Mouse (Mus musculus): ENCODE results near the gene Idua. TPM values are rescaled to one million over a fixed set of nuclear protein-coding genes. Genes with fewer than 3 reads are reported as not detected.

The Idua gene
- polyA plus RNA-seq, 1 experiment from 2014 or later: 11.8 TPM

DNA sequence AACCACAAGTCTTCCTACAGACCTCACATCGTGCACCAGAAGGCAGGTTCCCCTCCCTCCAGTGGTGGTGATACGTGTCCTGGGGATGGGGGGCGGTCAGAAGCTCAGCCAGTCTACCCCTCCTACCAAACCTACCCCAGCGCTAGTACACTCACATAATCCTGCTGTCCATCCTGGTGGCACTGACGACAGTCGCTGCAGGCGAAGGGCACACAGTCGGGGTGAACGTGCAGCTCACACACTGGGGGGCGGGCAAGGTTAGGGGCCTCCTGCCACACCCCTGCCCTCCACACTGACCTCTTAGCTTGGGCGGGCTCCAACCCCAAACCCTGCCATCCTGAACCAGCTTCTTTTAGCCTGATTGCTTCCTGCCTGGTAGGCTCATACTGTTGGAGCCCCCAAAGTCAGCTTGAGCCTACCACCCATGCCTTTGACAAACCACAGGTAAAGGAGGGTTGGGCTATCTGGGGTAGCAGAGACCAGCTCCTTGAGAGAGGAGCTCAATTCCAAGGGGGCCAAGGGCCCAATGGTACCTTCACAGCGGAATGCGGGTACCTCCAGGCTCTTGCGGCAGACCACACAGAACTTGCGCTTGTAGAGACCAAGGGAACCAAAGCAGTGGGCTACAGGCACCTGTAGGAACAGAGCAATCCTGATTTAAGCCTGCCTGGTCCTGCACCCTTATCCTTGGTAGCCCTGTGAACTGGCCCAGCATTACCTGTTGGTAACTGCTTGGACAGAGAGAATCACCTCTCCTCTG, 4.1 kb upstream of the Idua start:
- Histone ChIP-seq H3K4me3 (no peak overlapping the region), H3K4me1 (replicated peaks) (peaks cover 31% of the 10 kb centered on the region), H3K27me3 (no peaks in the 10 kb centered on the region), H3K9ac (no peak overlapping the region), H3K27ac (replicated peaks) (no peak overlapping the region), H3K4me2 (no peak overlapping the region), H3K9me3 (no peaks in the 10 kb centered on the region), H3K36me3 (peaks cover 44% of the 10 kb centered on the region)
- WGBS: 93% methylated on average over 15 of the region's 15 CpGs
- no peak for ATAC-seq (ENCODE audit: low FRiP score, low read depth)

DNA sequence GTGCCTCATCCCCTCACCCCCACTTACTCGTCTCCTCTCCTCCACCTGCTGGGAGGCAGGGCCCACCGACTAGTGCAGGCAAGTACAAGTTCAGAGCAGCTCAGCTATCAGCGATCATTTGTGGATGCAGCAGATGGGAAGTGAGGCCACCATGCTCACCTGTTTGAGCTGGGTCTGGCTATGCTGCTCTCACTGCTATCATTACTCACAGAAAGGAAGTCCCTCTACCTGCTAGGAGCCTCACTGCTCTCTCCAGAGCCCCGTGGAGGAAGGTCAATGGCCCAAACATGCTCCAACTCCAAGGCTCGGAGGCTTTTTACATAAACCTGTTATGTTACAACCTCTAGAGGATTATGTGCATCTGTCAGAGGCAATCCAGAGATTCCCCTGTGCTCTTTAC, 2.7 kb upstream of the Idua start:
- Histone ChIP-seq H3K4me1 (replicated peaks) (peaks cover 33% of the 10 kb centered on the region), H3K27me3 (no peaks in the 10 kb centered on the region), H3K4me2 (no peak overlapping the region), H3K4me3 (no peak overlapping the region), H3K9me3 (no peaks in the 10 kb centered on the region), H3K27ac (replicated peaks) (no peak overlapping the region), H3K9ac (no peak overlapping the region), H3K36me3 (peaks cover 41% of the 10 kb centered on the region)
- ATAC-seq (ENCODE audit: low FRiP score, low read depth): no peak
- WGBS: 73% methylated on average over 5 of the region's 5 CpGs

DNA sequence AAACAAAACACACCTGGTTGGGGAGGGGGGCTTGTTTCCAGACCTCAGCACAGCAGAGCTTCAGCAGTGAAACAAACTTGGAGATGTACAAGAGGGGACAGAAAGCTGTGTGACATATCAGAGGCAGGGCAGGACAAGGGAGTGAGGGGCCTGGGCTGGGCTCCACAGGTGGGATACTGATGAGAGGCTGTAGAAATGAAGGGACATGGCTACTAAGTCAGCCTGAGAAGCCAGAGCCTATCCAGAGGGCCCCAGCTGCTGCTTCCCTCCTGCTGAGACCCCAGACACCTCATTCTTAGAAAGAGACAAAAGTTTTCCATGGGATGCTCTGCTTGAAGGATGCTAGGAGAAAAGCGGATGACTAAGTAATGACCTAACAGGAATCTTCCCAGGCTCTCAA, 1.5 kb upstream of the Idua start:
- H3K9me3 ChIP-seq: no peaks in the 10 kb centered on the region
- H3K4me3 ChIP-seq: no peak overlapping the region
- H3K9ac ChIP-seq: no peak overlapping the region
- no peak overlapping the region; the same call in 1 of the 2 replicates for H3K4me2 ChIP-seq
- no peak overlapping the region for H3K27ac ChIP-seq (replicated peaks)
- ATAC-seq (ENCODE audit: low FRiP score, low read depth): no peak
- no peaks in the 10 kb centered on the region for H3K27me3 ChIP-seq
- WGBS: 78% methylated on average over 1 of the region's 1 CpGs
- H3K36me3 ChIP-seq: peaks cover 29% of the 10 kb centered on the region
- H3K4me1 ChIP-seq (replicated peaks): peaks cover 33% of the 10 kb centered on the region

DNA sequence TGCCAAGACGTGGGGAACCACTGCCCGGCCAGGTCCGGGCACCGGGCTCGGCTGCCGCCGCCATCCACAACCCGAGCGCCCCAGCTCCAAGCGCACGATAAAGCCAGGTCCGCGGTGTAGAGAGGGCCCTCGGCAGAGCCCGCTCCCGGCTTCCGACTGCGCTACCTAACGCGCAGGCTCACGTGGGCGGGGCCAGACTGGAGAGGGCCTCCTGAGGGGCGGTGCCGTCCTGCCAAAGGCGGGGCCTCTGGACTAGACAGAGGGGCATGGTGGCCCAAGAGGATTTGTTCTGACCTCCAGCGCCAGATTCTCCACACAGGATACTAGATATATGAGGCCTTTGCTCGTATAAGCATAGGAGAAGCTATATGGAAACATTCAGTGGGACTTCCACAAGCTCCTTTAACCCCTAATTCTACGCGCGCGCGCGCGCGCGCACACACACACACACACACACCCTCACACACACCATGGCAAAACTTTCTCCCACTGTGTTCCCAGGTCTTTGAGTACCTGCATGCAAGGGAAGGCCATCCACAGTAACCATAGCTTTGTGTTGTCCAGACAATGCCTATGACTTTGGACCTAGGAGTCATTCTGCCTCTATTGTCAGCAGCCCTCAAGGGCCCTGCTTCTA, 619 bp downstream of the Idua start:
- Histone ChIP-seq H3K9ac (peak overlapping the region; percentile 94), H3K27ac (replicated peaks) (peak overlapping the region; percentile 59), H3K4me2 (peak overlapping the region; percentile 88), H3K27me3 (no peaks in the 10 kb centered on the region), H3K4me1 (replicated peaks) (peaks cover 33% of the 10 kb centered on the region), H3K9me3 (no peaks in the 10 kb centered on the region), H3K36me3 (peaks cover 12% of the 10 kb centered on the region; the same call in 1 of the 2 replicates), H3K4me3 (peak overlapping the region; percentile 92)
- peak; percentile 98 for ATAC-seq (ENCODE audit: low FRiP score, low read depth)
- 16% methylated on average over 36 of the region's 36 CpGs for WGBS

DNA sequence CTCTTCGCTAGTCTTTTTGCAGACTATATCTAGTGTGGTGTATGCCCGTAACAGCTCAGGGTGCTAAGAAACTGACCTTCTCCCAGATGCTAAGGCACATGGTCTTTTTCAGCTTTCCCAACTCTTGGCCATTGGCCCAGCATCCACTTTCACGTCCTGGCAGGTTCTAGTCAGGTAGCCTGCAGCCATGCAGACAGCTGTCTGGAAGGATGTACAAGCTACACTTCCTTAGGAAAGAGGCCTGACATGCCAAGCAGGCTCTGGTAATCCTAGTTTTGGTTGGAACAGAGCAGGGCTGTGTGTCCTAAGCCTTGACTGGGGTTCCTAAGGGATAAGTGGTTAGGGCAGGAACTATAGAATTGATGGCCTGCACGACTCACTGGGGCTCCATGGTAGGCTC, 2.6 kb downstream of the Idua start:
- Histone ChIP-seq H3K36me3 (no peaks in the 10 kb centered on the region; the same call in 1 of the 2 replicates), H3K27ac (replicated peaks) (no peak overlapping the region), H3K4me3 (no peak overlapping the region), H3K4me2 (no peak overlapping the region), H3K4me1 (replicated peaks) (peaks cover 29% of the 10 kb centered on the region), H3K9ac (no peak overlapping the region), H3K9me3 (no peaks in the 10 kb centered on the region), H3K27me3 (no peaks in the 10 kb centered on the region)
- ATAC-seq (ENCODE audit: low FRiP score, low read depth): no peak
- 92% methylated on average over 4 of the region's 4 CpGs for WGBS

DNA sequence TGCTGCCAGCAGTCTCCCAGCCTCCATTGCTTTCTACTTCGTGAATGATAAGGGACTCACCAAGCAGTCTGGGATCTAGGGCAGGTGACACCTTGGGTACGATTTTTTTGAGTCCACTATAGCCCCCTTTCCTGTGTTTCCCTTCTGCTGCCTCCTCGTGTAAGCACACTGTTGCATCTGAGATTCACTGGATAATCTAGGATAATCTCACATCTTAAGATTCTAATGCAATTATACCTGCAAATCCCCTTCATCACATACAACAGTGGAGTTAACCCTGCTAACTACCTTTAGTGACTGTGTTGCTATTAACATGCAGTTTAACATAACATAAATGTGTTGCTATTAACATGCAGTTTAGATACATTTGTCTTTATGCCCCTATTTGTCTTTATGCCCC, 4.9 kb downstream of the Idua start:
- WGBS: 47% methylated on average over 3 of the region's 3 CpGs
- no peak for ATAC-seq (ENCODE audit: low FRiP score, low read depth)
- Histone ChIP-seq H3K27ac (replicated peaks) (no peak overlapping the region), H3K9ac (no peak overlapping the region), H3K27me3 (no peaks in the 10 kb centered on the region), H3K9me3 (no peaks in the 10 kb centered on the region), H3K4me1 (replicated peaks) (peaks cover 24% of the 10 kb centered on the region), H3K4me2 (no peak overlapping the region), H3K4me3 (no peak overlapping the region), H3K36me3 (no peaks in the 10 kb centered on the region)

DNA sequence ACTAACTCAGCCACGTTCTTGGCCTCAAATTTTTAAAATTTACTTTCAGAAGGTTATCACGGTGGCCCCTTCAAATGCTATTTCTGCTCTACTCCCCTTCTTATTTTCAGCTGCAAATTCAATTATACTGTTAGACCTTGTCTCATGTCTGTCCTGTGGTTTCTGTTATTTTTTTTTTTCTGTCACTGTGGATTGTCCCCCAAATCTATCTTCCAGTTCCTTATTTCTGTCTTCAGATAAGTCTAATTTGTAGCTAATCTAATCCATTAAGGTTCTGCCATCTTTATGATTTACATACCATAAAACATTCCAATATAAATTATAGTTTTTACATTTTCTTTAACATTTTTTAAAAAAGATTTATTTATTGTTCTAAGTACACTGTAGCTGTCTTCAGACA, 7.2 kb downstream of the Idua start:
- Histone ChIP-seq H3K27ac (replicated peaks) (no peak overlapping the region), H3K4me3 (no peak overlapping the region), H3K36me3 (peaks cover 9% of the 10 kb centered on the region; the same call in 1 of the 2 replicates), H3K4me2 (no peak overlapping the region), H3K4me1 (replicated peaks) (peaks cover 22% of the 10 kb centered on the region), H3K9me3 (no peaks in the 10 kb centered on the region), H3K27me3 (no peaks in the 10 kb centered on the region), H3K9ac (no peak overlapping the region)
- ATAC-seq (ENCODE audit: low FRiP score, low read depth): no peak
- WGBS: 88% methylated on average over 2 of the region's 2 CpGs

DNA sequence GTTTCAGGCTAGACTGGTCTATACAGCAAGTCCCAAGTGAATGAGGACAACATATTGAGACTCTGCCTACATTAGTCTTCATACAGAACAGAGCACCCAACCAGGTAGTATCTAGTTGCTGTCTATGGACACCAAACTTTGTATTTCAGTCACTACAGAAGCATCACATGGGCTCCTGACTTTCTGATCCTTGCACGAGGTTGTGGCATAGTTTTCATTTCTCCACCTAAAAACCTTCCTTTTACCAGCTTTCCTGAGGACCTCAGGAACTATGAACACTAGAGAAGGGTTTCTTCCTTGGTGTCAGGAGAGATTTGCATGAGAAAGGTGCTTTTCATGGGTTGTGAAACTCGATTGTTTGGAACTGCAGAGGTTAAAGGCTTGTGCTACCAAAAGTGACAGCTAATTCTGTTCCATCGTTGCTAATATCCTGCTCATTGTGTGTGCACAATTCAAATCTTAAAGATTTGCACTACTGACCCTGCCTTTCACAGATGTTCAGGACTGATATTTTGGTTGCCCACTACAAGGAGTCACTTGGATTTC, 8.3 kb downstream of the Idua start:
- H3K27ac ChIP-seq (replicated peaks): peak overlapping the region; percentile 87
- no peaks in the 10 kb centered on the region for H3K9me3 ChIP-seq
- H3K9ac ChIP-seq: peak overlapping the region; percentile 64
- WGBS: 7% methylated on average over 3 of the region's 3 CpGs
- H3K4me1 ChIP-seq (replicated peaks): peaks cover 22% of the 10 kb centered on the region
- no peak; the same call in 1 of the 2 replicates for ATAC-seq (ENCODE audit: low FRiP score, low read depth)
- H3K27me3 ChIP-seq: no peaks in the 10 kb centered on the region
- peak overlapping the region; percentile 79 for H3K4me2 ChIP-seq
- H3K4me3 ChIP-seq: peak overlapping the region; percentile 53
- peaks cover 9% of the 10 kb centered on the region; the same call in 1 of the 2 replicates for H3K36me3 ChIP-seq

DNA sequence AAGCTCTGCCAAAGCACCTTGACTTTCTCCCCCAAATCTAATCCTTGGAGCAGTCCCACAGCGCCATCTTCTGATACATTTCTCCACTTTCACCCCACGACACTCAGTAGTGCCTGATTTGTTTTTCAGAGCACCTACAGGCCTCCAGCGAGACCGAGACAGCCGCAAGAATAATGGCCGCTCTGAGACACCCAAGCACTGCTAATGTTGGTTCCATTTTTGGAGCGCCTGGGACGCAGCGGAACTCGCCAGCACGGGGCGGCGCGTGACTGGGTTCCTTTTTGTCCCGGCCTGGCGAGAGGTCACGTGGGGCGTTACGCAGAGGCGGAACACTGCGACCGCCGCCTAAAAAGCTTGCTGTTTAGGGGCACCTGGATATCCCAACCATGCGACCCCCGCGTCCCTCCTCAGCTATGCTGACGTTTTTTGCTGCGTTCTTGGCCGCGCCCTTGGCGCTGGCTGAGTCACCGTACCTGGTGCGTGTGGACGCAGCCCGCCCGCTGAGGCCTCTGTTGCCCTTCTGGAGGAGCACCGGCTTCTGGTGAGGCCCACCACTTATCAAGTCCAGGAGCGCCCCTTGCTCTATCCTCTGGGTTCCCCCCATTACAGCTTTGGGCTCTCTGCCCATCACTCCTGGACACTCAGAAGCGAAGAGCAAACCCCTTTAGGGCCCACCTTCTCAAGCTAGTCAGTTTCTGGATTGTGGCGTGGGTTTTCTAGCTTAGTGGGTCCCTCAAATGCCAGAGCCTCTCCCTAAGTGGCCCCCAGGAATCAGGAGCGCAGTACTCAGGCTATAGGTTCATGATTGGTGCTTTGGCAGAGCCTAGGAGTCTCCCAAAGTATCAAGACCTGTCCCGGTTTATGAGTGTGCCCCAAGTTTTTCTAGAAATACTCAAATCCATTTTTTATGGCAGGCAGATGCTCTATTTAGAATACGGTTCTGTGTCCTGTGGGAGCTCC, 9.1 kb downstream of the Idua start, which contains the start of gene Dgkq:
Gene Dgkq, minus strand, starts transcription at position 696 of the 960 bp plus-strand sequence.
- 7% methylated on average over 43 of the region's 43 CpGs for WGBS
- Histone ChIP-seq H3K27me3 (no peaks in the 10 kb centered on the region), H3K36me3 (peaks cover 9% of the 10 kb centered on the region; the same call in 1 of the 2 replicates), H3K4me3 (peak within 1 kb of the TSS; percentile 53), H3K4me1 (replicated peaks) (peaks cover 22% of the 10 kb centered on the region), H3K9ac (peak within 1 kb of the TSS; percentile 64), H3K27ac (replicated peaks) (peak within 1 kb of the TSS; percentile 87), H3K4me2 (peak within 1 kb of the TSS; percentile 79), H3K9me3 (no peaks in the 10 kb centered on the region)
- peak; percentile 87 for ATAC-seq (ENCODE audit: low FRiP score, low read depth)

DNA sequence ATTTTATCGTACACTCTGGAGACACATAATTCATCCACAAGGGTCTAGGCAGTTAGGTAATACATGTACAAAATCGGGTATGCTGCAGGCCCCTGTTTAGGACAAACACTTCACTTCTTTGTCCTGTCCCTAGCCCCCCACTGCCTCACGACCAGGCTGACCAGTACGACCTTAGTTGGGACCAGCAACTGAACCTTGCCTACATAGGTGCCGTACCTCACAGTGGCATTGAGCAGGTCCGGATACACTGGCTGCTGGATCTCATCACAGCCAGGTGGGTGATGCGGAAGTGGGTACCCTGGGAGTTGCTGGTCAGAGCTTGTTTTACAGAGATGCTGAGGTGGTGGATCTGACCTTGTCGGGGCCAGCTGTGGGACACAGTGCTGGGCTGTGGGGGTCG, 9.9 kb downstream of the Idua start:
- peak overlapping the region; percentile 79 for H3K4me2 ChIP-seq

DNA sequence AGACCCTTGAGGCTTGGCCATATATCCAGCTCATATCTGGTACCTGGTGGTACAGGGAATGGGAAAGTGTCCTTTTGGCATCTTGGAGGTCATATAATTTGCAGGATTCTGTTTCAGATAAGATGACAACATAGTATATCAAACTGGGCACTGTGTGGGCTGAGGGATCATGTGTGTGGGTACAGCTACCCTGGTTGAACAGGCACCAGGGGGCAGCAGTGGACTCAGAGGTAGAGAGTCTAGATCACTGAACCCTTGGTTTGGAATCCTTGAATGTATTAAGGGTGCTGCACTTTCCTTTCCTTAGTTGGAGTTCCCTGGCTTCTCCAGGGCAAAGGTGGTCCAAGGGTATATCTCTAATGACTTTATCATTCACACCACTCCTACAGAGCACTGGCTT, 10.7 kb downstream of the Idua start:
- H3K27me3 ChIP-seq: no peaks in the 10 kb centered on the region
- H3K27ac ChIP-seq (replicated peaks): no peak overlapping the region
- no peak for ATAC-seq (ENCODE audit: low FRiP score, low read depth)
- no peak overlapping the region for H3K9ac ChIP-seq
- H3K9me3 ChIP-seq: no peaks in the 10 kb centered on the region
- H3K4me3 ChIP-seq: no peak overlapping the region
- H3K4me2 ChIP-seq: no peak overlapping the region
- H3K4me1 ChIP-seq (replicated peaks): peaks cover 22% of the 10 kb centered on the region
- H3K36me3 ChIP-seq: peaks cover 9% of the 10 kb centered on the region; the same call in 1 of the 2 replicates

More for the DNA sequence above, 9.9 kb downstream of the Idua start:
- Histone ChIP-seq H3K27me3 (no peaks in the 10 kb centered on the region), H3K9ac (0 out of 2 replicates have a peak overlapping the region, but pooled peaks have one; percentile 64), H3K27ac (replicated peaks) (peak overlapping the region; percentile 87), H3K36me3 (peaks cover 9% of the 10 kb centered on the region; the same call in 1 of the 2 replicates), H3K4me3 (peak overlapping the region; percentile 53), H3K9me3 (no peaks in the 10 kb centered on the region), H3K4me1 (replicated peaks) (peaks cover 22% of the 10 kb centered on the region)
- 77% methylated on average over 9 of the region's 9 CpGs for WGBS
- no peak for ATAC-seq (ENCODE audit: low FRiP score, low read depth)
